Mouse (Mus musculus): ENCODE measurements around the gene Lyve1. TPM values are rescaled to one million over a fixed set of nuclear protein-coding genes. Genes with fewer than 3 reads are reported as not detected.
"Not testable (repeated sequence)": the region's sequence is repeated elsewhere in the genome, so short reads cannot be mapped to it uniquely, and the experiment has no call there.

The Lyve1 gene
- not detected in 2 replicates for polyA plus RNA-seq (2012; ENCODE audit: insufficient read depth, insufficient read length, low replicate concordance, missing spikeins)

DNA sequence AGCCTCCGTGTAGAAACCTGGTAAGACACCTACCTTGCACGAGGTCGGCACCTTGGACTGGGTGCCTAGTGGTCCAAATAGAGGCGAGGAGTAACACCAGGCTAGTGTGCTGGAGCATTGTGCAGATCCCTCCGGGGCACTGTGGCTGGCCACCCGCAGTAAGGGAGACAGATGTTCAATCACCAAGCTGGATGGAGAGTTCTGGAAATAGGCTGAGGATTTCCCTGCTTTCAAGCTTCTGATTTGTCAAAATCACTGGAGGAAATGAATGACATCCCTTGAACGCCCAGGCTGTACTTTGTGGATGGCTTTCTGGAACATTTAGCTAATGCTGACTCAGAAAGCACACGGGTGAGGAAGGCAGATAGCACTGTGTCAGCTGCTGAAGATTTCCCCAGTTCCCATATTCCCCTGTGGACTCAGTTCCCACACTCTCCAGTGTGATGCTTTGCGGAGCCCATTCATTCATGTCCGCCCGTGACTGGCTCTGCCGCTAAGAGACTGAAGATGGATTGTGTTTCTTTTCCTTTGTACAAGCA, at the start of gene Lyve1:
Lyve1 (minus strand) TSS at position 489 of the 539 bp plus-strand sequence.
- WGBS: 70% methylated on average over 12 of the region's 12 CpGs
- peaks cover 2% of the 10 kb centered on the region; the same call in 1 of the 2 replicates for H3K4me1 ChIP-seq (ENCODE audit: control insufficient read depth, insufficient read depth, low read length)
- TF ChIP-seq POLR2A (IDR thresholded peaks at IDR 0.05; ENCODE audit: insufficient read depth, low read depth, low read length): no peak
- no peak for TF ChIP-seq CTCF (IDR thresholded peaks at IDR 0.05; ENCODE audit: insufficient read depth, low read depth, low read length)
- no peak within 1 kb of the TSS for H3K27ac ChIP-seq (ENCODE audit: insufficient read depth, low read depth, low read length)
- no peak within 1 kb of the TSS for H3K4me3 ChIP-seq (ENCODE audit: insufficient read depth, low read depth, low read length)

DNA sequence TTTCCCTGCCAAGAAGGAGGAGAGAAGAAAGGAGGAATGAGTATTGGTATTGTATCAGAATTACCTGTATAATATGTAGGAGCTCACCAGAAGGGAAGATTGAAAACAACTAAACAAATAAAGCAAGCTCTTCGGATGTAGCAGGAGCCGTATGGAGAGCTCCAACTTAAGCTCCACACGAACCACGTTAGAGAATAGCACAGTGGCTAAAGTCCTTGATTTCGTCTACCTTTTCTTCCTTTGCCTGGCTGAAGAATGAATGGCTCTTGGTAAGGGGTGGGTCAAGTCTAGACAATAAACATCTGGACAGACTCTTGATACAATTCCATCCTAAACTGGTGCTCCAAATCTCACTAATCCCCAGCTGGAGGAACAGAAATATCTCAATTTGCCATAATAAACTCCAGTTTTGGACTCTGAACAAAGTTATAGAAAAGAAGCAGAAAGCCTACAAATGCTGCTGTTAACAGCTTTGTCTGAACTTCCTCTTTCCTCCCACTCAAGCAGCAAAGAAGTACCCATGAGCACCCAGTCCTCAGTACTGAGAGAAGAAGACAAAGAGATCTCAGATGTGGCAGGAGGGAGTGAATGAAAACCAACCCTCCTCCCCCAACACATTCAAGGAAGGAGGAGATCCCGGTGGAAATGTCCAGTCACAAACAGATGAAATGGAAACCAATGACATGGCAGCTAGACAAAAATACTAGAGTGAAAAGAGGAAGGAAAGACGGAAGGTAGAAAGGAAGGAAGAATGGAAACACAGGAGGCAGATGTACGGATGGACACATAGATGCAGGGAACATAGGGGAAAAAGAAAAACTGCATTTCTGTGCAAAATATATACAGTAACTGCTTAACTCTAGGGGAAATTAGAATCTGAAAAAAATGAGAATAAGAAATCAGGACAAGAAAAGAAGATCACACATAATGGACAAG, 45.4 kb upstream of the Lyve1 start:
- WGBS: 76% methylated on average over 8 of the region's 8 CpGs
- TF ChIP-seq POLR2A (IDR thresholded peaks at IDR 0.05; ENCODE audit: insufficient read depth, low read depth, low read length) (no peak), CTCF (IDR thresholded peaks at IDR 0.05; ENCODE audit: insufficient read depth, low read depth, low read length) (no peak)
- H3K4me3 ChIP-seq (ENCODE audit: insufficient read depth, low read depth, low read length): no peak overlapping the region

DNA sequence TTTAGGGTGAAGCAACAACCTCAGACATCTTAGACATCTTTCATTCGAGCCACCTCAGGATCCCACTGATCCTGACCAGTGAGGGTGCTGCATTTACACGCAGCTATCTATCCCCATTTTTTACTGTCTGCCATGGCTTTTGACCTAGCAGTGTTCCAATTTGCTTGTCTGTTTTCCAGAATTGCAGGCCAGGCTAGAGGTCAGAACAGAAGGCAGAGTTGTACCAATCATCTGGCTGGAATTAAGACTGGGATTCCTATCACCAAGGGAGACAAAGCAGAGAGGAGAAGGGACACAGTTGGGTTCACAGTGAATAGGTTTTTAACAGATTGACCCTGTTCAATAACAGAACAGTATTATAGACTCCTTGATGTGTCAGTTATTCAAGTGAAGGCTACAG, 43.5 kb upstream of the Lyve1 start:
- Histone ChIP-seq H3K27ac (ENCODE audit: insufficient read depth, low read depth, low read length) (no peak overlapping the region), H3K4me1 (ENCODE audit: control insufficient read depth, insufficient read depth, low read length) (no peaks in the 10 kb centered on the region), H3K4me3 (ENCODE audit: insufficient read depth, low read depth, low read length) (no peak overlapping the region)
- no peak for TF ChIP-seq CTCF (IDR thresholded peaks at IDR 0.05; ENCODE audit: insufficient read depth, low read depth, low read length)
- no peak for TF ChIP-seq POLR2A (IDR thresholded peaks at IDR 0.05; ENCODE audit: insufficient read depth, low read depth, low read length)
- WGBS: 94% methylated on average over 2 of the region's 2 CpGs

More for the DNA sequence above, 45.4 kb upstream of the Lyve1 start:
- no peaks in the 10 kb centered on the region for H3K4me1 ChIP-seq (ENCODE audit: control insufficient read depth, insufficient read depth, low read length)
- no peak overlapping the region for H3K27ac ChIP-seq (ENCODE audit: insufficient read depth, low read depth, low read length)

DNA sequence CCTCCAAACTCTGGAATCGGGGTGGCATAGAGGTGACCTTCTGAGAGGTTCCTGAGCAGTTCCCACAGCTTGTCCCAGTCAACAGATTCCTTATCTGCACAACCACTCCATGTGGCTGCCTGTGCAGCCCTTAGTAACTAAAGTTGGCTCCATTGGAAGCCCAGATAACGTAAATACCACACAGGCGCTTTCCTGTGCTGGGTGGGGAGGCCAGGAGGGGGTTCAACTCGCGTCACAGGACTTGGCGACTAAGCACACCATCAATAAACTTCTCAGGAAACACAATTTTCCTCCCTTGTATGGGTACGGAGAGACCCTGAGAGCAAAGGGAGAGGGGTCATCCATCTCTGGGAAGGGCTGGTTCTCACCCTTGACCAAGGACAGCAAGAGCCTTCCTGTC, 40.2 kb upstream of the Lyve1 start:
- WGBS: 92% methylated on average over 7 of the region's 7 CpGs

DNA sequence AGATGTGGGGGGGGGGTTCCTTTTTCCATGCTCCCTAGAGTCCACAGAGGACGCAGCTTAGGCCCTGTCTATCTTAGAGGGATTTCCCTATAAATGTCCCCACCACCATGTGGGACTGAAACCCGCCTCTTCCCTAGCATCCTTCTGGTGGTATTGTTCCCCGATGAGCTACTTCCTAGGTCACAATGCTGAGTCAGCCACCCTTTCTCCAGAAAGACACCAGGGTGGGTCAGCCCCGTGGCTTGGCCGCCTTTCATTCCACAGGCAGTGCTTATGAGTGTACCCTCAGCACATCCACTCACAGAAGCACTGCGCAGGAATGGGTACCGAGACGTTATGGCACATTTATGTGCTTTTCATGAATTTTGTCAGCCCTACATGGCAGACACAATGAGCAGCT, 34.2 kb upstream of the Lyve1 start:
- H3K4me1 ChIP-seq (ENCODE audit: control insufficient read depth, insufficient read depth, low read length): no peaks in the 10 kb centered on the region
- WGBS: 88% methylated on average over 8 of the region's 8 CpGs
- no peak overlapping the region for H3K27ac ChIP-seq (ENCODE audit: insufficient read depth, low read depth, low read length)
- TF ChIP-seq POLR2A (IDR thresholded peaks at IDR 0.05; ENCODE audit: insufficient read depth, low read depth, low read length) (no peak), CTCF (IDR thresholded peaks at IDR 0.05; ENCODE audit: insufficient read depth, low read depth, low read length) (no peak)
- H3K4me3 ChIP-seq (ENCODE audit: insufficient read depth, low read depth, low read length): no peak overlapping the region

More for the DNA sequence above, 40.2 kb upstream of the Lyve1 start:
- H3K4me1 ChIP-seq (ENCODE audit: control insufficient read depth, insufficient read depth, low read length): no peaks in the 10 kb centered on the region
- no peak for TF ChIP-seq CTCF (IDR thresholded peaks at IDR 0.05; ENCODE audit: insufficient read depth, low read depth, low read length)
- TF ChIP-seq POLR2A (IDR thresholded peaks at IDR 0.05; ENCODE audit: insufficient read depth, low read depth, low read length): no peak
- no peak overlapping the region for H3K27ac ChIP-seq (ENCODE audit: insufficient read depth, low read depth, low read length)
- no peak overlapping the region for H3K4me3 ChIP-seq (ENCODE audit: insufficient read depth, low read depth, low read length)

DNA sequence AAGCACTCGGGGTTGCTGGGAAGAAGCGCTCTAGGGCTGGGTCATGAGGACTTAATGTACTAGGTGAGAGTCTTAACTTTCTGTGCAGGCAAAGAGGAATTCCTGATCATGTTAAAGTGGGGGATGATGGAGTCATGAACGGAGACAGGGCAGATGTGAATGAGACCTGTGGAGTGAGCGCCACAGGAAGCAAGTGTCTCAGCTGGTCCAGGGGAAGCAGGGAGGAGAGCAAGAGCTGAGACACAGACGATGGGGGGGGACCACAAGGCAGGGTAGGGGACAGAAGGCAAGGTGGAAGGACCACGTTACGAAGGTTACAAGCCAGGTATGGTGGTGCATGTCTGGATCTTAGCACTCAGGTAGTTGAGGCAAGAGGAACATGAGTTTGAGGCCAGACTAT, 33.4 kb upstream of the Lyve1 start:
- H3K4me3 ChIP-seq (ENCODE audit: insufficient read depth, low read depth, low read length): no peak overlapping the region
- H3K4me1 ChIP-seq (ENCODE audit: control insufficient read depth, insufficient read depth, low read length): no peaks in the 10 kb centered on the region
- 95% methylated on average over 7 of the region's 7 CpGs for WGBS
- no peak for TF ChIP-seq CTCF (IDR thresholded peaks at IDR 0.05; ENCODE audit: insufficient read depth, low read depth, low read length)
- TF ChIP-seq POLR2A (IDR thresholded peaks at IDR 0.05; ENCODE audit: insufficient read depth, low read depth, low read length): no peak
- H3K27ac ChIP-seq (ENCODE audit: insufficient read depth, low read depth, low read length): no peak overlapping the region

DNA sequence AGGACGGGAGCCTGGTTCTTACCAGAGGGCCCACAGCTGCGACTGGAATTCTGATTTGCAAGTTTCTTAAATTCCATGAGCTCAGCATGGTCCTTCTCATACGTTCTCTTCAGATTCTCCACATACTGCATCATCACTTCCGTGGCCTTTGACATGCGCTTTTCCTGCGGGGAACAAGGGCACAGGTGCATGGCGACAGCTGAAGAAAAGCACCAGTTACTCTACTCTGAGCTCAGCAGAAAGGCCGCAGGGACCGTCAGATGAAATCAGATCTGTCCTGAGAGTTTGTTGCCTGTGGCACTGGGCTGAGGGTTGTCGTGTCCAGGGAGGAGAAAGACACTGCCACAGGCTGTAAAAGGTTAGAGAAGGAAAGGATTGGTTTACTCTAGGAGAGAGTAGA, 32.7 kb upstream of the Lyve1 start:
- H3K4me3 ChIP-seq (ENCODE audit: insufficient read depth, low read depth, low read length); H3K4me1 ChIP-seq (ENCODE audit: control insufficient read depth, insufficient read depth, low read length): not testable (repeated sequence)
- 88% methylated on average over 10 of the region's 10 CpGs for WGBS

DNA sequence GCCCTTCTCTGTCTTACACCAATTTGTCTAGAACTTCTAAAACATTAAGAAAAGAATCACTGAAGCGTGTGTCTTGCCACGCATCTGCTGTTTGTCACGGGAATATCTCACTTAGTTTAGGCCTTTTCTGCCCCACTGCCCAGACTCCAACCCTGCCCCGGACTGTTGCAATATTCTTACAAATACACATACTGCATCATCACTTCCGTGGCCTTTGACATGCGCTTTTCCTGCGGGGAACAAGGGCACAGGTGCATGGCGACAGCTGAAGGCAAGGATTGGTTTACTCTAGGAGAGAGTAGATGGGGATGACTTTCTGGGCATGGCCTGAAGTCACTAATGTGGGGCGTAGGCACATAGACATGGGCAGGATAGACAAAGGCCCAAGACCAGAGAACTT, 31.6 kb upstream of the Lyve1 start:
- Histone ChIP-seq H3K4me3 (ENCODE audit: insufficient read depth, low read depth, low read length) (no peak overlapping the region), H3K27ac (ENCODE audit: insufficient read depth, low read depth, low read length) (no peak overlapping the region), H3K4me1 (ENCODE audit: control insufficient read depth, insufficient read depth, low read length) (no peaks in the 10 kb centered on the region)
- WGBS: 89% methylated on average over 9 of the region's 9 CpGs
- TF ChIP-seq CTCF (IDR thresholded peaks at IDR 0.05; ENCODE audit: insufficient read depth, low read depth, low read length) (no peak), POLR2A (IDR thresholded peaks at IDR 0.05; ENCODE audit: insufficient read depth, low read depth, low read length) (no peak)

More for the DNA sequence above, 32.7 kb upstream of the Lyve1 start:
- H3K27ac ChIP-seq (ENCODE audit: insufficient read depth, low read depth, low read length): not testable (repeated sequence)

DNA sequence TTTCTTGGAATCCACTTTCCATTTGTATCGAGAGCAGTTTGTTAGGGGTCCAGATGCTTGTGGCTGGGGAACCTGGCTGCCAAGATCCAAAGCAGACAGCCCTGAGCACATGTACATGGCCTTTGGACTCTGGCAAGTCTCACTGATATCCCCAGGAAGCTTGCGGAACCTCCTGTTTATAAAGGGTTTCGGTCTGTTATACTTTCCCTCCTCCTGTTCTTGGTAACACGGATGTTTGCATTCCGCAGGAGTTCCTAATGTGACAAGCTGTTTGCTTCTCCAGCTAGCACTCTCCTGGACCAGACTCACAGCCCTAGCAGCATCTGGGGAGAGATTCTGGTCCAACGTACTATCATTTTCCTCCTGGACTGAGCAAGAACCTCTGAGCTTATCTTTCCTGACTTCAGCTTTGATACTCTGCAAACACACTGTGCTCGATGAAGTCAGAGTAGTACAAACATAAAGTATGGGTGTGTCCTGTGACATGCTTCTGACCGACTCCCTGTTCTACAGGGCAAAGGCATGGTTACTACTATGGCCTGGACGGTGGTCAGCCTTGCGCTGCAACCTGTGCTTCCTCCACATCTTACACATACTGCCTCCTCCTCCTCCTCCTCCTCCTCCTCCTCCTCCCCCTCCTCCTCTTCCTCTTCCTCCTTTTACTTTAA, 31.0 kb upstream of the Lyve1 start:
- H3K4me3 ChIP-seq (ENCODE audit: insufficient read depth, low read depth, low read length): no peak overlapping the region
- H3K27ac ChIP-seq (ENCODE audit: insufficient read depth, low read depth, low read length): no peak overlapping the region
- 85% methylated on average over 10 of the region's 10 CpGs for WGBS
- no peaks in the 10 kb centered on the region for H3K4me1 ChIP-seq (ENCODE audit: control insufficient read depth, insufficient read depth, low read length)
- no peak for TF ChIP-seq POLR2A (IDR thresholded peaks at IDR 0.05; ENCODE audit: insufficient read depth, low read depth, low read length)
- TF ChIP-seq CTCF (IDR thresholded peaks at IDR 0.05; ENCODE audit: insufficient read depth, low read depth, low read length): no peak
